Mouse (Mus musculus) left cerebral cortex, postnatal 10 days (tissue): ENCODE measurements around the gene Ccl5. TPM values are rescaled to one million over a fixed set of nuclear protein-coding genes. Genes with fewer than 3 reads are reported as not detected.
A peak's percentile ranks its signal among the peaks of the same experiment; 100 is the strongest.

ENCODE experiments used
- DNase-seq, 2 experiments: peaks; one replicate each; pipeline ENCODE4 v3.0.0; 2021 to 2022; ENCODE audit warnings: low spot score in 2 of 2, mixed read lengths in 1 of 2; ENCODE audit errors: extremely low spot score in 1 of 2
- intact Hi-C: fragments of 180-260 bp; cut with DNase I; formaldehyde crosslinking; loops from one replicate; pipeline ENCODE4 v1.15.1; 2025
- total RNA-seq, 2 experiments: library from RNA; stranded (reverse); gene quantifications; 2 replicates each; pipeline ENCODE4 v1.2.3; 2021

Gene Ccl5
- total RNA-seq, 2 experiments from 2014 or later, result not detected

- intact Hi-C loops, result no loop called here
- no peak for DNase-seq
Measured at GRCm38 (mm10) chr11:83544214-83544613, 13.9 kb upstream of the Ccl5 start.

- no peak for DNase-seq
- intact Hi-C loops, result no loop called here
Measured at GRCm38 (mm10) chr11:83541415-83541814, 11.1 kb upstream of the Ccl5 start.

DNA sequence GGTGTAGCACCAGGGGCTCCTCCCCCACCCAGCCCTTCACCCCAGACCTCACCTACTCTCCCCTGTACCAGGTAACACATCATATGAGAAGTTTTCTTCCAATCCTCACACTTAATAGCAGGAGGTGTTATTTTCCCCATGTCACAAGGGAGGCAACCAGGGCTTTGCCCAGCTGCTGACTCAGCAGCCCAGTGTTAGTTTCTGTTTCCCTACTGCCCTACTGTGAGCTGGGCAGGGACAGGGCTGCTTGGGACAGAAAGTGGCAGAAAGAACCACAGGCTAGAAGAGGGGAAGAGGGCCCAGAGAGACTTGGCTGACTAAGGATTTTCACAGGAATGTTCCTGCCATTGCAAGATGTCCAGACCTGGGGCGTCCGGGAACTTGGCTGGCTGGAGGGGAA, 10.6 kb upstream of the Ccl5 start:
- intact Hi-C loops, result no loop called here
- DNase-seq, result no peak

DNA sequence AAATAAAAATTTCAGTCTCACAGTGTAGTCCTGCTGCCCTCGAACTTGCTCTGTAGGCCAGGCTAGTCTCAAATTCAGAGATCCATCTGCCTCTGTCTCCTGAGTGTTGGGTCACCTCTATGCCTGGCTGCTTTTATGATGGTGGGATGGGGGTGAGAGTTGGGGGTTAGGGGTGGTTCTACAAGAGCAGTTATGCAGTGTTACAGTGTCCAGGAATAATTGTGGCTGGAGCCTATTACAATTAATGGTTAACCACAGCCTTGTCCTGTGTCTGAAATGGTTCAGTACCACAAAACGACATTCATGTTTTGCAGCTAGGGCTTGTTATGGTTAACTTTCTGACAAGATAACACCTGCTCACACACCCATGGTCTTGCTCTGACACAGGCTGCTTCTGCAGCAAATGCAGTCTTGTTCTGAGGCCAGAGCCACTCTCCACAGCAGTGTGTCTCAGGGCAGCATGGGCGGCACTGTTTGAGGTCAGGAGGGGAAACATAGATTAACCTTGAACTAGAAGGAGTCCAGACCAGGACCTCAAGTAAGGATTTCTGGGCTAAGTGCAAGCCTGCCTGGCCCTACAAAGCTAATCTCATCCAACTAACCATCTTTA, 8.5 kb upstream of the Ccl5 start:
- intact Hi-C loops, result no loop called here
- no peak for DNase-seq

- no peak for DNase-seq
- intact Hi-C loops, result no loop called here
Measured at GRCm38 (mm10) chr11:83536831-83537230, 6.5 kb upstream of the Ccl5 start.

DNA sequence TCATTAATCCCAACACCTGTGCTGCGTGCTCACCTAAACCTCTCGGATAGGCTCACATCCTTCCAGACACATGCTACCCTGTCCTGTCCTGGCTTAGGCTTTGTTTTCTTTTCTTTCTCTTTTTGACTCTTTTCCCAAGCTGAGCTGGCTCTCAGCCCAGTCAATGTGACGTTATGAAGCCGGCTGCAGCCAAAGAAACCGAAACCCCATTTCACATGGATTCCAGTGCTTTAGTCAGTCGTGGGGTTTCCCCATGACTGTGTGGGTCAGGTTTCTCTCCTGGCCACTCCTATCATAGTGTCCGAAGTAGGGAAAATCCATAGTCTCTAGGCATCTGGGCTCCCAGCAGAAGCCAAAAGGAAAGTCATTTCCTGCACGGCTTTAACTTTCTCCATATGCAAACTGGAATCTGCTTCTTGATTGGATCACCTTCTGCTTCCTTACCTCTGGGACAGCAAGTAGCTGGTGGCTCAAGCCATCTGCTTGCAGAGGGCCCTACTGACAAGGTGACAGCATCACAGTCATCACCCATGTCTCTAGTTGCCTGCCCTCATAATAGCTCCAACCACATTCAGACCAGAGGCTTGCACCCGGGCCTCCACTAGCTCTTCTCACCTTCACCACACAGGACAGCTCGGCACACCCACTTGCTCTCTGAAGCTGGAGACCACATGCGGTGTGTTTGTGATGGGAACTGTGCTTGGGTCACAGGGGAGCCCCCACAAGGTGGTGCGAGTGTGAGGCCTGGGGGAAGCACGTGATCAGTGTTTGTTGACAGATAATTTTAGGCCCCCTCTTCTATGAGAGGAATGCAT, 4.5 kb upstream of the Ccl5 start:
- DNase-seq, result peak; percentile 79
- intact Hi-C loops, result no loop called here

GRCm38 (mm10) chr11:83534143-83534542, 3.8 kb upstream of the Ccl5 start:
- no peak for DNase-seq

GRCm38 (mm10) chr11:83533192-83533591, 2.9 kb upstream of the Ccl5 start:
- intact Hi-C loops, result no loop called here

More at GRCm38 (mm10) chr11:83534143-83534542, 3.8 kb upstream of the Ccl5 start:
- intact Hi-C loops, result no loop called here

GRCm38 (mm10) chr11:83529024-83529423, 1.3 kb downstream of the Ccl5 start:
- intact Hi-C loops, result no loop called here
- DNase-seq, result peak in 1 of 2 experiments; percentile 34

More at GRCm38 (mm10) chr11:83533192-83533591, 2.9 kb upstream of the Ccl5 start:
- DNase-seq, result no peak

DNA sequence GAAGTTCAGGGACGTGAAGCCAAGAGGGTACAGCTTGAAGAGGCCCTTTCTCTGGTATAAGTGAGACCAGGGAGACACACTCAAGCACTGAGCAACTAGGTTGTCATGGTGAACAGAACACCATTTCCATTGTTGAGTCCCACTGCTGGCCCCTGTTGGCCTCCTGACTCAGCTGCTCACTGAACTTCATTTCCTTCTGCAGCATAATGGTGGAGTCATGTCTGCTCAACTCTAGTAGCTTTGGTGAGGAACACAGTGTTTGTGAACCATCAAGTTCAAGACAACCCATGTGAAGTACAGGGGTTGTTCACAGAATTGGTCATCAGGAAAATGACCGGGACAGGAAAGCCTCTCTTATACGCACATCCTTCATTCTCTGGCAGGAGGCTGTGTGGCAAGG, 8.2 kb downstream of the Ccl5 start, which contains the start of gene Heatr9:
Heatr9 (minus strand) TSS at position 101 of the 400 bp plus-strand sequence.
- DNase-seq, result no peak
- intact Hi-C loops, result no loop called here

- no peak for DNase-seq
- intact Hi-C loops, result no loop called here
Measured at GRCm38 (mm10) chr11:83518371-83518770, 11.9 kb downstream of the Ccl5 start.

GRCm38 (mm10) chr11:83517153-83517552, 13.2 kb downstream of the Ccl5 start:
- intact Hi-C loops, result no loop called here
- DNase-seq, result no peak

- DNase-seq, result no peak
- intact Hi-C loops, result no loop called here
Measured at GRCm38 (mm10) chr11:83509521-83509920, 20.8 kb downstream of the Ccl5 start.

GRCm38 (mm10) chr11:83504308-83504707, 26.0 kb downstream of the Ccl5 start:
- no peak for DNase-seq
- intact Hi-C loops, result no loop called here

DNA sequence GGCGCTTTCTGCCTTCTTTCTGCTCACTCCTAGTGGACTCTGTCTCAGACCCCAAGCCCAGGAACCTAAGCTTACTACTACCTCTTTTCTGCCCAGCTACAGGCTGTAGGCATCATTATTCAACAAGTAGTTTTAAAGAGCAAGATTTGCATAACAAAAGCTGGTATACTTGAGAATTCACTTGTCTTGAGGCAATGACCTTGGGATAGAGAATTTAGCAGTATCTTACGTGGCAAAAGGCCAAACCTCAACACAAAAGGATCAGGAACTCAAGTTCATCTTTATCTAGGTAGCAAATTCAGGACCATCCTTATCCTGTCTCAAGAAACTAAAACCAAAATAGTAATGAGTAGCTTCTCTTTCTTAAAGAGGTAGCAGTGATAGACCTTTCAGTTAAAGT, 34.7 kb downstream of the Ccl5 start:
- intact Hi-C loops, result no loop called here
- DNase-seq, result no peak

- DNase-seq, result no peak
- intact Hi-C loops, result no loop called here
Measured at GRCm38 (mm10) chr11:83491488-83491887, 38.8 kb downstream of the Ccl5 start.

Other genes with a start within 250 kb of the Ccl5 start
- gene Slfn14, start 243.8 kb downstream of the Ccl5 start, total RNA-seq, result under 1 TPM in 1 of 2 experiments, not detected in 1; 0.11 TPM
- 100 to 1,000 TPM; 326 to 342 TPM for gene Ap2b1, start 231.5 kb downstream of the Ccl5 start, total RNA-seq
- gene Pex12, start 227.9 kb downstream of the Ccl5 start, total RNA-seq, result 10 to 100 TPM in 1 of 2 experiments, 1 to 10 TPM in 1; 7.2 to 11.8 TPM
- gene Rasl10b, start 121.4 kb downstream of the Ccl5 start, total RNA-seq, result 100 to 1,000 TPM; 191 to 201 TPM
- under 1 TPM in 1 of 2 experiments, not detected in 1; 0.18 TPM for gene Gas2l2, start 101.1 kb downstream of the Ccl5 start, total RNA-seq
- gene 1700020L24Rik, start 92.8 kb downstream of the Ccl5 start, total RNA-seq, result not detected
- 1 to 10 TPM; 3.4 to 4.0 TPM for gene Mmp28, start 67.4 kb downstream of the Ccl5 start, total RNA-seq
- 10 to 100 TPM; 68.8 to 71.9 TPM for gene Taf15, start 57.4 kb downstream of the Ccl5 start, total RNA-seq
- not detected for gene Heatr9, start 8.3 kb downstream of the Ccl5 start, total RNA-seq
- 1 to 10 TPM; 1.5 to 3.6 TPM for gene Ccl9, start 48.1 kb upstream of the Ccl5 start, total RNA-seq
- 1 to 10 TPM in 1 of 2 experiments, under 1 TPM in 1; 0.97 to 1.6 TPM for gene Ccl6, start 62.6 kb upstream of the Ccl5 start, total RNA-seq
- not detected for gene Rpl9-ps1, start 115.1 kb upstream of the Ccl5 start, total RNA-seq
- under 1 TPM in 1 of 2 experiments, not detected in 1; 0.81 TPM for gene Ccl3, start 118.8 kb upstream of the Ccl5 start, total RNA-seq
- gene Ccl4, start 132.1 kb upstream of the Ccl5 start, total RNA-seq, result not detected
- not detected for gene Wfdc17, start 173.5 kb upstream of the Ccl5 start, total RNA-seq
- gene Wfdc18, start 178.5 kb upstream of the Ccl5 start, total RNA-seq, result 1 to 10 TPM in 1 of 2 experiments, under 1 TPM in 1; 0.75 to 1.3 TPM
- not detected for gene Wfdc21, start 216.4 kb upstream of the Ccl5 start, total RNA-seq
- gene Heatr6, start 223.2 kb upstream of the Ccl5 start, total RNA-seq, result 10 to 100 TPM; 17.9 to 18.9 TPM